Mouse (Mus musculus) hindbrain, postnatal 0 days (tissue): ENCODE data around the gene Npdc1. TPM values are rescaled to one million over a fixed set of nuclear protein-coding genes. Genes with fewer than 3 reads are reported as not detected.

Experiments
- ATAC-seq: fragments of 200-750 bp; cut with Nextera tagmentation; 2 replicates; pipeline ENCODE4 v1.8.0; 2017; ENCODE audit warnings: mild to moderate bottlenecking, moderate TSS enrichment, moderate library complexity
- DNase-seq: peaks from one replicate; pipeline ENCODE4 v3.0.0-alpha.2; 2015; ENCODE audit warnings: low spot score
- H3K27ac ChIP-seq: fragments of 300-500 bp; sonication (generic); 2 replicates; pipeline ENCODE4 v1.5.1; 2014; ENCODE audit warnings: mild to moderate bottlenecking
- H3K27me3 ChIP-seq: fragments of 300-500 bp; sonication (generic); 2 replicates; pipeline ENCODE4 v1.6.1; 2014; ENCODE audit warnings: low read length, mixed read lengths; ENCODE audit not compliant: insufficient read depth
- H3K36me3 ChIP-seq: fragments of 300-500 bp; sonication (generic); 2 replicates; pipeline ENCODE4 v1.6.1; 2014; ENCODE audit warnings: low read length, mixed read lengths; ENCODE audit not compliant: insufficient read depth
- H3K4me1 ChIP-seq: fragments of 300-500 bp; sonication (generic); 2 replicates; pipeline ENCODE4 v1.6.1; 2014; ENCODE audit warnings: antibody characterized with exemption, low read length, mixed read lengths; ENCODE audit not compliant: insufficient read depth
- H3K4me2 ChIP-seq: fragments of 300-500 bp; sonication (generic); 2 replicates; pipeline ENCODE4 v1.6.1; 2014; ENCODE audit warnings: low read depth, mild to moderate bottlenecking, low read length, moderate library complexity, mixed read lengths
- H3K4me3 ChIP-seq: fragments of 300-500 bp; sonication (generic); 2 replicates; pipeline ENCODE4 v1.5.1; 2014; ENCODE audit warnings: low read length
- H3K9ac ChIP-seq: fragments of 300-500 bp; sonication (generic); replicated peaks from 2 replicates; pipeline ENCODE4 v1.6.1; 2014; ENCODE audit warnings: mild to moderate bottlenecking, low read length, moderate library complexity, mixed read lengths
- H3K9me3 ChIP-seq: fragments of 300-500 bp; sonication (generic); 2 replicates; pipeline ENCODE4 v1.6.1; 2016; ENCODE audit warnings: low read length, mixed read lengths
- CTCF ChIP-seq: IDR thresholded peaks from 2 replicates; pipeline ENCODE4 v1.5.1; 2016; ENCODE audit warnings: antibody characterized with exemption, control low read depth, low read depth
- WGBS: fragments of 180-500 bp; shearing (Covaris S2); extraction: QIAGEN DNeasy Blood & Tissue Kit; methylation state at CpG from one replicate; pipeline ENCODE4 v1.1.7; 2014; 5-methylcytosine and 5-hydroxymethylcytosine counted together
- polyA plus RNA-seq: library from polyadenylated mRNA; unstranded; fragments of >200 nt; fragmentation: Nextera tagmentation; extraction: Ambion mirVana; gene quantifications from 2 replicates; pipeline ENCODE4 v1.2.1, GENCODE M21; 2015
- total RNA-seq: library from RNA; depleted of rRNA; stranded (reverse); fragments of >200 nt; gene quantifications from 2 replicates; pipeline ENCODE4 v1.2.3, GENCODE M21; 2014

The Npdc1 gene
- total and polyA plus RNA-seq, 2 experiments from 2014 or later: 289 to 422 TPM

- Histone ChIP-seq H3K36me3 (peaks cover 33% of the 10 kb centered on the region), H3K4me3 (no peak overlapping the region), H3K27me3 (no peaks in the 10 kb centered on the region), H3K9me3 (no peaks in the 10 kb centered on the region), H3K27ac (no peak overlapping the region), H3K9ac (no peak overlapping the region), H3K4me1 (peaks cover 28% of the 10 kb centered on the region), H3K4me2 (no peak overlapping the region)
- no peak for DNase-seq
- 90% methylated on average over 17 of the region's 17 CpGs for WGBS
- TF ChIP-seq CTCF: no peak
- ATAC-seq: no peak
Observed at GRCm38 (mm10) chr2:25433101-25433500, 34.0 kb downstream of the Npdc1 start.

GRCm38 (mm10) chr2:25434292-25434691 is 35.1 kb downstream of the Npdc1 start:
- Histone ChIP-seq H3K9me3 (no peaks in the 10 kb centered on the region), H3K4me2 (no peak overlapping the region), H3K36me3 (peaks cover 45% of the 10 kb centered on the region), H3K4me3 (no peak overlapping the region), H3K4me1 (peaks cover 28% of the 10 kb centered on the region), H3K27ac (no peak overlapping the region), H3K9ac (no peak overlapping the region), H3K27me3 (no peaks in the 10 kb centered on the region)
- no peak for TF ChIP-seq CTCF
- 80% methylated on average over 8 of the region's 8 CpGs for WGBS
- ATAC-seq (no peak), DNase-seq (no peak)

GRCm38 (mm10) chr2:25436286-25436820 is 37.2 kb downstream of the Npdc1 start:
- ATAC-seq (no peak), DNase-seq (no peak)
- Histone ChIP-seq H3K9me3 (no peaks in the 10 kb centered on the region), H3K4me3 (no peak overlapping the region), H3K4me1 (peaks cover 7% of the 10 kb centered on the region; the same call in 1 of the 2 replicates), H3K9ac (no peak overlapping the region), H3K27me3 (no peaks in the 10 kb centered on the region), H3K36me3 (peaks cover 59% of the 10 kb centered on the region), H3K4me2 (no peak overlapping the region), H3K27ac (no peak overlapping the region)
- no peak for TF ChIP-seq CTCF
- 92% methylated on average over 10 of the region's 10 CpGs for WGBS

GRCm38 (mm10) chr2:25441067-25441466 is 41.9 kb downstream of the Npdc1 start:
- no peaks in the 10 kb centered on the region for H3K9me3 ChIP-seq
- no peak overlapping the region for H3K4me2 ChIP-seq
- TF ChIP-seq CTCF: no peak
- no peaks in the 10 kb centered on the region for H3K4me1 ChIP-seq
- H3K27ac ChIP-seq: no peak overlapping the region
- H3K9ac ChIP-seq: no peak overlapping the region
- DNase-seq (no peak), ATAC-seq (no peak)
- no peak overlapping the region for H3K4me3 ChIP-seq
- WGBS: 90% methylated on average over 20 of the region's 20 CpGs
- H3K36me3 ChIP-seq: peaks cover 89% of the 10 kb centered on the region
- no peaks in the 10 kb centered on the region for H3K27me3 ChIP-seq

- no peak for TF ChIP-seq CTCF
- DNase-seq (no peak), ATAC-seq (no peak)
- Histone ChIP-seq H3K9me3 (no peaks in the 10 kb centered on the region), H3K4me2 (no peak overlapping the region), H3K36me3 (peaks cover 90% of the 10 kb centered on the region), H3K27me3 (no peaks in the 10 kb centered on the region), H3K4me1 (no peaks in the 10 kb centered on the region), H3K27ac (no peak overlapping the region), H3K9ac (no peak overlapping the region), H3K4me3 (no peak overlapping the region)
- WGBS: 94% methylated on average over 14 of the region's 14 CpGs
Observed at GRCm38 (mm10) chr2:25442682-25443081, 43.5 kb downstream of the Npdc1 start.

GRCm38 (mm10) chr2:25450853-25451647 is 51.9 kb downstream of the Npdc1 start:
- ATAC-seq: no peak
- H3K36me3 ChIP-seq: peaks cover 28% of the 10 kb centered on the region; the same call in 1 of the 2 replicates
- no peak overlapping the region for H3K4me3 ChIP-seq
- no peak overlapping the region for H3K9ac ChIP-seq
- no peaks in the 10 kb centered on the region for H3K9me3 ChIP-seq
- no peak overlapping the region for H3K27ac ChIP-seq
- no peak overlapping the region for H3K4me2 ChIP-seq
- H3K27me3 ChIP-seq: no peaks in the 10 kb centered on the region
- 82% methylated on average over 8 of the region's 8 CpGs for WGBS
- no peak for DNase-seq
- TF ChIP-seq CTCF: no peak
- no peaks in the 10 kb centered on the region for H3K4me1 ChIP-seq

- H3K27ac ChIP-seq: no peak overlapping the region
- H3K9ac ChIP-seq: no peak overlapping the region
- TF ChIP-seq CTCF: no peak
- no peak for DNase-seq
- H3K4me1 ChIP-seq: no peaks in the 10 kb centered on the region
- H3K36me3 ChIP-seq: peaks cover 14% of the 10 kb centered on the region; the same call in 1 of the 2 replicates
- H3K27me3 ChIP-seq: no peaks in the 10 kb centered on the region
- H3K4me3 ChIP-seq: no peak overlapping the region
- no peaks in the 10 kb centered on the region for H3K9me3 ChIP-seq
- 52% methylated on average over 1 of the region's 1 CpGs for WGBS
- no peak overlapping the region for H3K4me2 ChIP-seq
- ATAC-seq: no peak
Observed at GRCm38 (mm10) chr2:25452951-25453350, 53.8 kb downstream of the Npdc1 start.
